In the genomic region with DNA sequence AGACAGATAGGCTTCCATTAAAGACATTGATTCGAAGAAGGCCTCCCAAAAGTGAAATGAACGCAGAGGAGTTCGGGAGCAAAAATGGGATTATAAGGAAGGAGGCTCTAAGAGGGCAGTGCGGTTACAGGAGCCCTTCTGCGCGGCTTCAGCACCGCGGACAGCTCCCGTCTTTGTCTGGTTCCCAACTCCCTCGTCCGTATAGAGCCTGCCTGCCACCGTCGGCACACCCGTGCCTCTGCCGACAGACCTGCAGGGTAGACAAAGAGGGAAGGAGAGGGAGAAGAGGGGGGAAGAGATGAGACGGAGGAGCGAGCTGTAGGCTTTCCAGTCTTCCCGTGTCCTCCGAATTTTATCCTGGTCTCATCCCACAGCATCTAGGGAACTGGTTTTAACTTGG, we compare ENCODE assay signal across 9 mouse cellular contexts. TPM values are rescaled to one million over a fixed set of nuclear protein-coding genes. Genes with fewer than 3 reads are reported as not detected.
DNase-seq lines count a peak whose midpoint lies in the region; ATAC-seq and TF ChIP-seq lines count a peak whose summit lies in the region.
"Had no signal": no experiment of that assay in that cellular context is flagged by ENCODE, and none has a peak within 500 bp of the region (broad histone marks: within the 10 kb centered on the region; RNA-seq: fewer than 3 reads in every experiment).

No protein-coding gene starts in this region.

- H3K4me1 ChIP-seq in kidney, embryonic 15.5 days = peaks cover 9% of the 10 kb centered on the region; the same call in 1 of the 2 replicates
- no peaks in the 10 kb centered on the region for H3K4me1 ChIP-seq in kidney, postnatal 0 days (replicated peaks; ENCODE audit: insufficient read depth, low read length)
- peaks cover 3% of the 10 kb centered on the region for H3K4me1 ChIP-seq in midbrain, embryonic 11.5 days (ENCODE audit: control insufficient read depth, insufficient read depth, low read length)
- H3K4me1 ChIP-seq in thymus, adult 2 months (replicated peaks; ENCODE audit: control insufficient read depth, insufficient read depth, low read length) = no peaks in the 10 kb centered on the region

- H3K4me3 ChIP-seq in kidney, embryonic 15.5 days (replicated peaks) = no peak overlapping the region
- no peak overlapping the region for H3K4me3 ChIP-seq in kidney, postnatal 0 days (replicated peaks; ENCODE audit: low read depth, low read length)
- H3K4me3 ChIP-seq in midbrain, embryonic 11.5 days (ENCODE audit: low read depth, low read length) = no peak overlapping the region
- no peak overlapping the region for H3K4me3 ChIP-seq in thymus, adult 2 months (ENCODE audit: control insufficient read depth, insufficient read depth, low read length)

- no peak for TF ChIP-seq POLR2A in thymus, adult 2 months (IDR thresholded peaks at IDR 0.05; ENCODE audit: control insufficient read depth, extremely low read depth, insufficient read depth, low read length, poor library complexity)

- peak; percentile 18; the same call in 1 of the 2 replicates for TF ChIP-seq CTCF in kidney, postnatal 0 days (IDR thresholded peaks at IDR 0.05; ENCODE audit: low read depth)
- TF ChIP-seq CTCF in thymus, adult 2 months (IDR thresholded peaks at IDR 0.05; ENCODE audit: borderline replicate concordance, control insufficient read depth, extremely low read depth, insufficient read depth, low read length, poor library complexity) = no peak

- no peak overlapping the region for H3K9ac ChIP-seq in kidney, embryonic 15.5 days
- H3K9ac ChIP-seq in kidney, postnatal 0 days (ENCODE audit: low read depth, low read length) = no peak overlapping the region
- peak overlapping the region; percentile 10; the same call in 1 of the 2 replicates for H3K9ac ChIP-seq in midbrain, embryonic 11.5 days (ENCODE audit: low read length)

- under 1% methylated on average over 19 of the region's 19 CpGs for WGBS in kidney, embryonic 15.5 days
- whole genome bisulfite sequencing in kidney, postnatal 0 days = under 1% methylated on average over 19 of the region's 19 CpGs
- under 1% methylated on average over 19 of the region's 19 CpGs for WGBS in midbrain, embryonic 11.5 days
- WGBS in thymus, adult 2 months = 3% methylated on average over 19 of the region's 19 CpGs

- intact Hi-C loops in gastrocnemius, postnatal 36 days (cut with DNase I) = no loop called here

- H3K27ac ChIP-seq in kidney, embryonic 15.5 days = no peak overlapping the region
- H3K27ac ChIP-seq in kidney, postnatal 0 days = no peak overlapping the region
- no peak overlapping the region for H3K27ac ChIP-seq in midbrain, embryonic 11.5 days (ENCODE audit: low read depth, low read length)
- no peak overlapping the region for H3K27ac ChIP-seq in thymus, adult 2 months (ENCODE audit: control insufficient read depth, insufficient read depth, low read length)

- H3K27me3 ChIP-seq in kidney, embryonic 15.5 days = peaks cover 98% of the 10 kb centered on the region
- peaks cover 55% of the 10 kb centered on the region for H3K27me3 ChIP-seq in kidney, postnatal 0 days (ENCODE audit: insufficient read depth, low read length)
- H3K27me3 ChIP-seq in midbrain, embryonic 11.5 days (ENCODE audit: control insufficient read depth, insufficient read depth, low read length) = peaks cover 70% of the 10 kb centered on the region
- peaks cover 4% of the 10 kb centered on the region; the same call in 1 of the 2 replicates for H3K27me3 ChIP-seq in thymus, adult 2 months (ENCODE audit: control insufficient read depth, insufficient read depth, low read length)

- peak; percentile 27 for DNase-seq in kidney, adult 11 months
- peak; percentile 41 to 54 for DNase-seq in adrenal gland, postnatal 4 days (ENCODE audit: low spot score in 2 of 2)
- peak; percentile 34 to 40 for DNase-seq in gastrocnemius, postnatal 36 days
- DNase-seq in kidney, postnatal 0 days (ENCODE audit: low spot score) = peak; percentile 93
- peak; percentile 99 for DNase-seq in midbrain, embryonic 11.5 days (ENCODE audit: low spot score, missing footprints)
- peak; percentile 63 for DNase-seq in thymus, adult 2 months
- no peak for DNase-seq in T-cell, adult 2 months (ENCODE audit: low spot score)

- H3K9me3 ChIP-seq in kidney, embryonic 15.5 days (replicated peaks) = no peaks in the 10 kb centered on the region
- no peaks in the 10 kb centered on the region for H3K9me3 ChIP-seq in kidney, postnatal 0 days (replicated peaks; ENCODE audit: low read length)
- no peaks in the 10 kb centered on the region for H3K9me3 ChIP-seq in midbrain, embryonic 11.5 days (ENCODE audit: control insufficient read depth, low read length)

- H3K36me3 ChIP-seq in kidney, embryonic 15.5 days = no peaks in the 10 kb centered on the region
- H3K36me3 ChIP-seq in kidney, postnatal 0 days (ENCODE audit: insufficient read depth, low read length) = no peaks in the 10 kb centered on the region
- H3K36me3 ChIP-seq in midbrain, embryonic 11.5 days (ENCODE audit: control insufficient read depth, insufficient read depth, low read length) = no peaks in the 10 kb centered on the region
- no peaks in the 10 kb centered on the region for H3K36me3 ChIP-seq in thymus, adult 2 months (ENCODE audit: control insufficient read depth, insufficient read depth, low read length)

- H3K4me2 ChIP-seq in kidney, embryonic 15.5 days = no peak overlapping the region
- H3K4me2 ChIP-seq in kidney, postnatal 0 days (ENCODE audit: low read length) = no peak overlapping the region
- H3K4me2 ChIP-seq in midbrain, embryonic 11.5 days = peak overlapping the region; percentile 20

- ATAC-seq in kidney, embryonic 15.5 days (replicated peaks; ENCODE audit: low FRiP score) = no peak
- ATAC-seq in kidney, postnatal 0 days (replicated peaks; ENCODE audit: low FRiP score, low read depth) = no peak
- 0 out of 2 replicates have a peak, but pooled peaks have one; percentile 30 for ATAC-seq in midbrain, embryonic 11.5 days (ENCODE audit: low FRiP score)

RNA-seq across cellular contexts. Expression of a gene that starts 7.5 kb away (rescaled TPM):
- polyA plus RNA-seq in kidney, embryonic 15.5 days (2015; fragmentation: Nextera tagmentation; extraction: Ambion mirVana) = not detected in 2 replicates
- not detected for total RNA-seq in adrenal gland, postnatal 4 days (2021)
- total RNA-seq in gastrocnemius, postnatal 36 days (2021) = not detected
- polyA plus RNA-seq in kidney, postnatal 0 days (2015; fragmentation: Nextera tagmentation; extraction: Ambion mirVana) = not detected in 2 replicates
- 21.5 and 22.0 TPM in 2 replicates for polyA plus RNA-seq in midbrain, embryonic 11.5 days (2014; fragmentation: Nextera tagmentation; extraction: Ambion mirVana)
- 0.03 and 0.23 TPM in 2 replicates for polyA plus RNA-seq in thymus, adult 2 months (2012; rRNA removed)
- polyA plus RNA-seq: liver, embryonic 16.5 days had no signal

RNA-seq across cellular contexts. Expression of a gene that starts 48.6 kb away (rescaled TPM):
- polyA plus RNA-seq in kidney, embryonic 15.5 days (2015; fragmentation: Nextera tagmentation; extraction: Ambion mirVana) = 11.2 and 14.4 TPM in 2 replicates
- 10 to 100 TPM; 61.7 to 63.9 TPM for total RNA-seq in adrenal gland, postnatal 4 days (2021)
- under 1 TPM; 0.59 to 0.77 TPM for total RNA-seq in gastrocnemius, postnatal 36 days (2021)
- polyA plus RNA-seq in kidney, postnatal 0 days (2015; fragmentation: Nextera tagmentation; extraction: Ambion mirVana) = 12.0 and 13.3 TPM in 2 replicates
- polyA plus RNA-seq in midbrain, embryonic 11.5 days (2014; fragmentation: Nextera tagmentation; extraction: Ambion mirVana) = 4.2 TPM in 2 replicates
- 1.8 and 2.5 TPM in 2 replicates for polyA plus RNA-seq in thymus, adult 2 months (2012; rRNA removed)

RNA-seq across cellular contexts. Expression of a gene that starts 52.3 kb away (rescaled TPM):
- not detected in 2 replicates for polyA plus RNA-seq in kidney, embryonic 15.5 days (2015; fragmentation: Nextera tagmentation; extraction: Ambion mirVana)
- 1 to 10 TPM in 1 of 2 experiments, not detected in 1; 1.8 TPM for total RNA-seq in adrenal gland, postnatal 4 days (2021)
- total RNA-seq in gastrocnemius, postnatal 36 days (2021) = under 1 TPM in 1 of 2 experiments, not detected in 1; 0.20 TPM
- not detected in 2 replicates for polyA plus RNA-seq in kidney, postnatal 0 days (2015; fragmentation: Nextera tagmentation; extraction: Ambion mirVana)
- polyA plus RNA-seq in midbrain, embryonic 11.5 days (2014; fragmentation: Nextera tagmentation; extraction: Ambion mirVana) = not detected in 2 replicates
- 0.65 and 0.75 TPM in 2 replicates for polyA plus RNA-seq in thymus, adult 2 months (2012; rRNA removed)

Comparison
In these comparisons a context has a peak if more than half of its experiments do, and no peak if none do; other contexts are left out.
1. RNA of a gene that starts 7.5 kb away (polyA plus RNA-seq): 21.5 to 22.0 TPM in midbrain, embryonic 11.5 days; 0.03 to 0.23 TPM in thymus, adult 2 months, not detected in kidney, embryonic 15.5 days and not detected in kidney, postnatal 0 days; every median in the first group is over 10 times any median in the second.